23 mouse cellular contexts compared by ENCODE assay signal in the genomic region with DNA sequence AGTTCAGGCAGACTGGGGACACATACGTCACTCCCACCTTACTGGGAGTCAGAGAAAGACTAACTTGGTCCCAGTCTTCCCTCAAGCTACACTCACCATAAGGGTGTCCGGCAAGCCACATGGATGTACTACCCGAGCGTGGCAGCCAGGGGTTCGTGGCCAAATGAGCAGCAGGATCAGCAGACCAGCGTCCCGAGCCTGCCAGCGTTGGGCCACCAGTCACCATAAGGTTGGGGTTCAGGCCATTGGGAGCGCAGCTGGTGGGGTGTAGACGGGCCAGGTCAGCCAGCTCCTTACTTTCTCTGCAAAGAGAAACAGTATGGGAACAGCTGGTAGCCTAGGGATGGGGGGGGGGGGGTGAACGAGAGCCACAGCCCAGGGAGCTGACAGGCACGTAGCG. TPM values are rescaled to one million over a fixed set of nuclear protein-coding genes. Genes with fewer than 3 reads are reported as not detected.
DNase-seq lines count a peak whose midpoint lies in the region; ATAC-seq and TF ChIP-seq lines count a peak whose summit lies in the region.
"Had no signal": no experiment of that assay in that cellular context is flagged by ENCODE, and none has a peak within 500 bp of the region (broad histone marks: within the 10 kb centered on the region; RNA-seq: fewer than 3 reads in every experiment).

No protein-coding gene starts in this region.

- H3K9ac ChIP-seq in hindbrain, postnatal 0 days (replicated peaks; ENCODE audit: low read length), result no peak overlapping the region
- no peak overlapping the region for H3K9ac ChIP-seq in hindbrain, embryonic 16.5 days (ENCODE audit: low read depth, low read length)
- H3K9ac ChIP-seq in liver, adult 2 months (ENCODE audit: low read depth, low read length), result no peak overlapping the region
- H3K9ac ChIP-seq: forebrain, embryonic 13.5 days; heart, embryonic 13.5 days; hindbrain, embryonic 14.5 days had no signal

- WGBS in hindbrain, postnatal 0 days, result 61% methylated on average over 13 of the region's 13 CpGs
- 84% methylated on average over 12 of the region's 13 CpGs for WGBS in hindbrain, embryonic 16.5 days
- 96% methylated on average over 13 of the region's 13 CpGs for WGBS in liver, adult 2 months
- 80% methylated on average over 13 of the region's 13 CpGs for WGBS in lung, adult 2 months

- H3K4me1 ChIP-seq in hindbrain, postnatal 0 days (ENCODE audit: insufficient read depth, low read length), result peaks cover 15% of the 10 kb centered on the region
- peaks cover 16% of the 10 kb centered on the region for H3K4me1 ChIP-seq in hindbrain, embryonic 16.5 days (ENCODE audit: control insufficient read depth, insufficient read depth, low read depth, low read length)
- H3K4me1 ChIP-seq in liver, adult 2 months (ENCODE audit: control insufficient read depth, insufficient read depth, low read length), result no peaks in the 10 kb centered on the region
- H3K4me1 ChIP-seq in lung, adult 2 months (ENCODE audit: control insufficient read depth, insufficient read depth, low read length), result no peaks in the 10 kb centered on the region

- no peak overlapping the region for H3K27ac ChIP-seq in hindbrain, postnatal 0 days
- H3K27ac ChIP-seq in hindbrain, embryonic 16.5 days (ENCODE audit: low read depth, low read length), result no peak overlapping the region
- no peak overlapping the region for H3K27ac ChIP-seq in liver, adult 2 months (replicated peaks; ENCODE audit: insufficient read depth, low read depth, low read length)
- H3K27ac ChIP-seq: forebrain, embryonic 10.5 days; forebrain, embryonic 13.5 days; heart, adult 2 months; heart, embryonic 10.5 days; heart, embryonic 13.5 days; hindbrain, embryonic 14.5 days had no signal

- H3K4me2 ChIP-seq in hindbrain, postnatal 0 days (ENCODE audit: low read depth, low read length), result no peak overlapping the region
- no peak overlapping the region for H3K4me2 ChIP-seq in hindbrain, embryonic 16.5 days (ENCODE audit: low read length)
- H3K4me2 ChIP-seq: forebrain, embryonic 13.5 days; heart, embryonic 13.5 days; hindbrain, embryonic 14.5 days had no signal

- no peaks in the 10 kb centered on the region for H3K9me3 ChIP-seq in hindbrain, postnatal 0 days (ENCODE audit: low read length)
- H3K9me3 ChIP-seq in hindbrain, embryonic 16.5 days (ENCODE audit: control insufficient read depth, low read length), result no peaks in the 10 kb centered on the region
- H3K9me3 ChIP-seq: forebrain, embryonic 10.5 days; forebrain, embryonic 13.5 days; heart, embryonic 10.5 days; heart, embryonic 13.5 days had no signal

- ATAC-seq in hindbrain, postnatal 0 days, result no peak
- ATAC-seq in hindbrain, embryonic 16.5 days, result no peak
- ATAC-seq: CD4-positive, CD25-positive, alpha-beta regulatory T cell, adult 4 months; forebrain, embryonic 13.5 days; forebrain, embryonic 16.5 days had no signal

- no peak overlapping the region for H3K4me3 ChIP-seq in hindbrain, postnatal 0 days (ENCODE audit: low read length)
- no peak overlapping the region for H3K4me3 ChIP-seq in hindbrain, embryonic 16.5 days (ENCODE audit: low read length)
- no peak overlapping the region for H3K4me3 ChIP-seq in liver, adult 2 months (ENCODE audit: insufficient read depth, low read depth, low read length)
- H3K4me3 ChIP-seq in lung, adult 2 months (replicated peaks; ENCODE audit: extremely low read depth, low read depth, low read length), result no peak overlapping the region
- H3K4me3 ChIP-seq: forebrain, embryonic 10.5 days; forebrain, embryonic 13.5 days; heart, adult 2 months; heart, embryonic 10.5 days; heart, embryonic 13.5 days had no signal

- DNase-seq in hindbrain, postnatal 0 days (ENCODE audit: low spot score), result no peak
- DNase-seq in liver, adult 2 months (ENCODE audit: extremely low read depth, low read depth, low spot score), result no peak
- DNase-seq in liver, result no peak
- DNase-seq in lung, postnatal 10 days, result peak; percentile 62
- DNase-seq in lung, adult 2 months, result no peak
- DNase-seq in adrenal gland, adult (ENCODE audit: inconsistent age in 2 of 2, low spot score in 1 of 2), result no peak
- DNase-seq: adrenal gland, adult 8-10 months; adrenal gland, postnatal 25 days; cerebellum, adult 11-12 months; cerebellum, adult 9-10 months; gastrocnemius, postnatal 10 days; gastrocnemius, postnatal 36 days; heart, adult 2 months; heart, postnatal 14 days; heart, postnatal 4 days had no signal

- H3K79me2 ChIP-seq in liver, adult 2 months (ENCODE audit: control insufficient read depth, insufficient read depth, low read length), result peaks cover 28% of the 10 kb centered on the region

- H3K36me3 ChIP-seq in hindbrain, postnatal 0 days (ENCODE audit: insufficient read depth, low read length), result peaks cover 30% of the 10 kb centered on the region; the same call in 1 of the 2 replicates
- peaks cover 40% of the 10 kb centered on the region for H3K36me3 ChIP-seq in hindbrain, embryonic 16.5 days (ENCODE audit: control insufficient read depth, insufficient read depth, low read length)
- H3K36me3 ChIP-seq in liver, adult 2 months (ENCODE audit: control insufficient read depth, insufficient read depth, low read length), result peaks cover 21% of the 10 kb centered on the region

- no peak for TF ChIP-seq POLR2A in liver, adult 2 months (IDR thresholded peaks at IDR 0.05; ENCODE audit: extremely low read depth, insufficient read depth, low read length)
- no peak for TF ChIP-seq POLR2A in lung, adult 2 months (IDR thresholded peaks at IDR 0.05; ENCODE audit: borderline replicate concordance, extremely low read depth, low read depth, low read length)

- peak; percentile 27; the same call in 1 of the 2 replicates for TF ChIP-seq CTCF in hindbrain, postnatal 0 days (IDR thresholded peaks at IDR 0.05; ENCODE audit: low read depth)
- TF ChIP-seq CTCF in liver, adult 2 months (IDR thresholded peaks at IDR 0.05; ENCODE audit: low read depth, low read length), result 0 out of 2 replicates have a peak, but pooled peaks have one; percentile 2
- TF ChIP-seq CTCF in lung, adult 2 months (IDR thresholded peaks at IDR 0.05; ENCODE audit: insufficient read depth, low read length), result no peak

- no peaks in the 10 kb centered on the region for H3K27me3 ChIP-seq in hindbrain, postnatal 0 days (ENCODE audit: insufficient read depth, low read length)
- no peaks in the 10 kb centered on the region for H3K27me3 ChIP-seq in hindbrain, embryonic 16.5 days (replicated peaks; ENCODE audit: control insufficient read depth, insufficient read depth, low read length)
- no peaks in the 10 kb centered on the region for H3K27me3 ChIP-seq in liver, adult 2 months (ENCODE audit: control insufficient read depth, insufficient read depth, low read length)
- H3K27me3 ChIP-seq: forebrain, embryonic 13.5 days; heart, embryonic 13.5 days had no signal

RNA-seq across cellular contexts. Expression of a gene that starts 41.4 kb away (rescaled TPM):
- total RNA-seq in hindbrain, postnatal 0 days (2014; rRNA removed), result 134 and 137 TPM in 2 replicates
- 17.0 and 19.9 TPM in 2 replicates for polyA plus RNA-seq in hindbrain, postnatal 0 days (2015; fragmentation: Nextera tagmentation; extraction: Ambion mirVana)
- polyA plus RNA-seq in hindbrain, embryonic 16.5 days (2015; fragmentation: Nextera tagmentation; extraction: Ambion mirVana), result 19.7 and 23.8 TPM in 2 replicates
- total RNA-seq in liver, adult 2 months (2014; rRNA removed), result 4.0 and 9.0 TPM in 2 replicates
- polyA plus RNA-seq in liver, adult 2 months (2012; rRNA removed), result 14.5 and 17.8 TPM in 2 replicates
- polyA plus RNA-seq in lung, adult 2 months (2012; rRNA removed), result 60.1 and 87.1 TPM in 2 replicates
